Mouse (Mus musculus) thymus, postnatal 4 days (tissue): Measurements from ENCODE around the gene Sass6.
A peak's percentile ranks its signal among the peaks of the same experiment; 100 is the strongest.

Experiments used
- DNase-seq: peaks from one replicate; pipeline ENCODE4 v3.0.0; 2021

Gene Sass6

DNA sequence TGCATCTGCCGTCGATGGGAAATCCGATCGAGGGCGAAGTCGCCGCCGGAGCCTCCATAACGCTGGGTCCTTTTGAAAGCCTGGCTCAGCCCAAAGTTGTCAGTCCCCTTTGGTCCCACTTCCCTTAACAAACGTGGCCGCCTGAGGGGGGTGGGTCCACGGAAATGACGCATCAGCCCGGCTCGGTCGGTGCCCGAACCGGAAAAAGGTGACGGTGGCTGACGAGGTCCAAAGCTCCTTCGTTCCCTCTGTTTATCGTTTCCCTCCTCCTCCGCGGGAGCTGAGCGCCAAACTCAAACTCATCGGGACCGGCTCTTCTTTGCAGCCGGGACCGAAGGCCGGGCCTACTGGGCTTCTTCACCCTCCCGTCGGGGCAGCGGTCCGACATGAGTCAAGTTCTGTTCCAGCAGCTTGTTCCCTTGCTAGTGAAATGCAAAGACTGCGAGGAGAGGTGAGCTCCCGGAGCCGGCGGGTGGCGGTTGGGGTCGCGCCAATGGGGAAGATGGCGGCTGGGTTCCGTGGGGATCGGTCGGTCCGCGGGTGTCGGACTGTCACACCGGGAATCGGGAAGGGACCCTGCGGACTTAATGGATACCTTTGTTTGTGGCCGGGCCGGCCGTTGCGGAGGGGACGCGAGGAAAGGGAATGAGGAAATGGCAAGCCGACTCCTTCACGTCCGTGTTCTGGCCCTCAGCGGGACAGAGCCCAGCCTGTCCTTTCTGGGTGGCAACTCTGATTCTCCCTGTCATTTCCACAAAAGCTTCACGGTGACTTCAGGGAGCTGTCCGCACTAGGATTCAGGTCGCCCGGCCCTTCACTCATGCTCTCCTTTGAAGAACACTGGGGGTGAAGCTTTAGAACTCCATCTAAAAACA lies at the start of gene Sass6:
Gene Sass6 (plus strand): TSS at position 255 of the 875 bp plus-strand sequence.
- DNase-seq = peak; percentile 99

DNA sequence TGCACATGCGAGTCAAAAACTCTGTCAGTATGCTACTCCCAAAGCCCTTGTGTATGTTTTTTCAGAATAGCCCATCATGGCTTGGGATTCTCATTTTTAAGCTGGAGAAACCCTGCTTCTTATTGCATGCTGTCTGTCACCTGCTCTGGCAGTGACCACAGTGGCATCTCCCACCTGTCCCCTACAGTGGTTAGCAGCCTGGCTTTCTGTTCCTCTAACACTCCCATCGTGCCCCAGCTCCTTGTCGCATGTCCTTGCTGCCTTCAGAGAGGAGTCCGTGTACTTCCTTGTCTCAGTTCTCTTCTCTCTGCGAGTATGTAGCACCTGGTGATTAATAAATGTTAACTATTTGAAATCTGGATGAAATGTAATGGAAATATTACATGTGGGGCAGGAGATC lies 47.4 kb upstream of the Sass6 start:
- no peak for DNase-seq

DNA sequence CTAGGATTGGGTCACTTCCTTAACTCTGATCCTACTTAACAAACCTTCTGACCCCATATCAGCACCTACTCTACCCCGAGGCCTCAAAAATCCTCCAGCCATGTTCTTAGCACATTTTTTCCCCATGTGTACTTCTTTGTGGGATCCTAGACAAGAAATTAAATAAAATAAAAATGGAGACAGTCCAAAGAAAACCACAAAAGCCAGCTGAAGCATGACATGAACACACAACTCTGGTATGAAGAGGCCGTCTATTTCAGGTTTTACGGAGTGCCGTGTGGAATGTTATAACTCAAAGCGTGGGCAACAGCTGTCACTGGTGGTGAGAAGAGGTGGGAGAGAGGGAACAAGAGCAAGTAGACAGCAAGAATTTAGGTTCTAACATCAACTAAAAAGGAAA lies 43.4 kb upstream of the Sass6 start:
- no peak for DNase-seq

DNA sequence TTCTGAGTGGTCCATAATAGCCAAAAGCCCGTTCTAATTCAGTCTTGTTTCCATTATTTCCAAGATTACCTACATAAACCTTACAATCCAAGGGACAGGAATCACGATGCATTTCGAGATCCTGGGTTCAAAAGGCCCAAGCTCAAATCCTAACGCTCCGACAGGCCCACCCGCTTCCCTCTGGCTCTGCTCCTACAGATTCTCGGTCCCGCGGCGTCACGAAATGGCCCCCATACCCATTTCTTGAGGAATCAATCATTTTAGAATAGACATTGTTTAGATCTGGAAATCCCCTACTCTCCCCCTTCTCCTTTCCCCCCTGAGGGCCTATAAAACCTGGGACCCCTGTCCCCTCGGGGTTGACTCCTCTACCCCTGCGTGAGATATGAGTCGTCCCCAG lies 33.5 kb upstream of the Sass6 start:
- DNase-seq = peak; percentile 57

DNA sequence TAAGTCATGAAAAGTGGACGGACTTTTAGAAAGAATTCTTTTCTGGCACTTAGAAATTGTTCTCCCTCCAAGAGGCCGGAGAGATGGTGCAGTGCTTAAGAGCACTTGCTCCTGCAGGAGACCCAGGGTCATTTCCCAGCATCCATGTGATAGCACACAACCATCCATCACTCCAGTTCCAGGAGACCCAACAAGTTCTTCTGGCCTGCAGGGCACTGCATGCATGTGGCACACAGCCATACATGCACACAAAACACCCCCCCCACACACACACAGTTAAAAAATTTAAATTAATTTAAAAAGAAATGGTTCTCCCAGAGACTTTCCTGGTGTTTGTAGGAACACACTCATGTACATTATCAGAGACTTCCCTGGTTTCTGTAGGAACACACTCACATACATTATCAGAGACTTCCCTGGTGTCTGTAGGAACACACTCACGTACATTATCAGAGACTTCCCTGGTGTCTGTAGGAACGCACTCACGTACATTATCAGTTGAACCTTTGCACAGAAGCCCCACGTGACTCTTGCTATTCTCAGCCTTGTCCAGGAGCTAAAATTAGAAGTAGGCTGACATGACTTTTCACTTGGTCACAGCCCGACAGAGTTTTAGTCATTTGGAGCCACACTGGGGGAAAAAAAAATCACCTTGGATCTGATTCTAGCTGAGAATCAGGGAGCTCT lies 32.2 kb upstream of the Sass6 start, which contains the start of gene Lrrc39:
Gene Lrrc39 (plus strand): TSS at position 566 of the 687 bp plus-strand sequence.
- DNase-seq = no peak

DNA sequence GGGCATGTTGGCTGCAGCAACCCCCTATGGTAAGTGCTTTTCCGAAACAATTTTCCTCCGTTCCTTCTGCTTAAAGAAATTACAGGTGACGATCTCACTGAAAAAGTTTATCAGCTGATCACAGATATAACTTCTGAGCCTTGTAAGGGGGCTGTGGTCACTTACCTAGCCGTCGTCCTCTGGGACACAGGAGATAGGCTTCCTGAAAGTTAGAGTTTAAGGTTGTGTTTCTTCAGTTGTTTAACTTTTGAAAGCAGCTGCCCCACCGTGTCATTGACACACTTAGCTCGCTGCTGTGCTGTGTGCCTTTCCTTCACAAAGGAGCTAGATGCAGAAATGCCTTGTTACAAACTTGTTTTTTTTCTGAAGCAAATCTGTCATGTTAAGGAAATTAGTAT lies 31.7 kb upstream of the Sass6 start:
- DNase-seq = no peak

DNA sequence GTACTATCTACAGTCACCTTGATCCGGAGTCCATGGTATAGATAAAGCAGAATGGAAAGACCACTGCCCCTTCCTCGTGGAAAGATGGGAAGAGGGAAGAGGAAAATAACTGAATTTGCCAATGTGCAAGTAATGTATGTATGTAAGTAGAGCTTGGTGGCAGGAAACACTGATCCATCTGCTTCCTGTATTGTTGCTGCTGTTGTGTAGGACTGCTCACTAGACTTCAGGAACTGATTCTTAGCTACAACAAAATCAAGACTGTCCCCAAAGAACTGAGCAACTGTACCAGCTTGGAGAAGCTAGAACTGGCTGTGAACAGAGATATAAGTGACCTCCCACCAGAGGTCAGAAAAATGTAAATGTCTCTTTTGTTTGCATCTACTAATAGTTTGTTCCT lies 24.2 kb upstream of the Sass6 start:
- DNase-seq = no peak

DNA sequence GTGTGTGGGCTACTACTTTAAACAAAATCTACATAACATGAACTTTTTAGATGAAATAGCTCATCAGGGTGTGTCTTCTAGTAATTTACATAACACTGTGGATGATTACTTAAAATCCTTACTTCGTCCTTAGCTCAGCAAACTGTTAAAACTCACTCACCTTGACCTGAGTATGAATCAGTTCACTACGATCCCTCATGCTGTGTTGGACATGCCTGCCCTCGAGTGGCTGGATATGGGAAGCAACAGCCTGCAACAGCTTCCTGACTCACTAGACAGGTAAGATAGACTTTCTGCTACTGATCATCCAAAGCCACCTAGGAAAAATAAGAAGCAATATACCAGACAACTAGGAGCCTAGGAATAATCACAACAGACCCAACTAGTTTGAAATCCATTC lies 17.5 kb upstream of the Sass6 start:
- DNase-seq = peak; percentile 27

DNA sequence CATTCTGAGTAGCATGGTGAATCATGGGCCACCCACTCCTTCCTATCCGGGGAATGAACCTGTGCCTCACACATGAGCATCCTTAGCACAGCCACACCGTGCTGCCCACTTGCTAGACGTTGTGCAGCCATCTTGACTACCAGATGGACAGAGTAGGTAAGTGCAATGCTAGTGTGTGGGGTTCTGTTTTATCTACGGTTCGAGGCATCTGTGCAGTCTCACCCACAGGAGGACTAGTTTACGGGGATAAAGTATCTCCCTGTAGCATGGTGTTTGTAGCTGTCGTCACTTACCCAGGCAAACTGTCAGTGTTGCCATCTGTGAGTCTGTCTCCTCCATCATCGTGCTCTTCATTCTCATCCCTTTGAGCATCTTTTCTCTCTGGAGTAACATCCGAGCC lies 12.6 kb upstream of the Sass6 start:
- DNase-seq = no peak

DNA sequence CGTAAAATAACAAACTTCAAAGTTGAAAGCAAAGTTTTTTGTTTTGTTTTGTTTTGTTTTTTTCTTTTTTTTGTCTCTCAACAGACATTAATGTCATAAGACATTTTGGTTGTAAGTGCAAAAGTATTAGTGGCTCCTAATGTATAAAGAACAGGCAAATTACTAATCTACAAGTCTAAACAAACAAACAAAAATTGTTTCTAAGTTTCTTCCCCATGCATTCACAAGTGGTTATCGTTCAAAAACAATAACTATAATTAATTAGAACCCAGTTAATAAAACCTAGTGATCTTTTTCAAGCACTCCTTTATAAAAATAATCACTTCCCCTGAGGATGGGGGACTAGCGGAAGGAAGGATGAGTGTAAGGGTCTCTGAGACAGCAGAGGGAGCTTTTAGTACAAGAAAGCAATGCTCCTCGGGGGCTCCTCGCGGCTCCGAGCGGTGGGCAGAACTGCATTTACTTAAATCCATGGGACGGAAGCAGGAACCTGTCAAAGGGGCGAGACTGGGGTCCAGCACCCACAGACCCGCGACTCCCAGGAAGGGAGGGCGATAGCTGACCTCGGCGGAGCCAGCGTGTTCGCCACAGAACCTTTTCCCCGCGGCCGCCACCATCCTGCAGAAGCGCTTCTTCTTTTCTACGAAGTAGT lies 580 bp upstream of the Sass6 start:
- no peak for DNase-seq

DNA sequence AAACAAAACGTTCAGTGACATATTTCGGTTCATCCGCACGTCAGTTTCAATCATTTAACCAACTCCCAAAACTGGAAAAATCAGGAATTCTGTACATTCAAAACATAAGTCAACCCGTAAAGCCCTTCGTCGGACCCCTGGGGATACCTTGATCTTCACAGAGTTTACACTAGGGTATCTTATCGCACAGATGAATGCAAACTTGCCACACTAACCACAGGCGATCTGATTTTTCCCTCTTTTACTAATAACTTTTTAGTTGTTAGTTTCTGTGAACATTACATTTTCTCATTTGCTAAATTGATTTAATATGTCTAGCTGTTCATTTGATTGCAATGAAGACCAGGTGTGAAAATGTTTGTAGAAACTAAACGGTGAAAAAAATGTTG lies 815 bp downstream of the Sass6 start:
- DNase-seq = no peak

DNA sequence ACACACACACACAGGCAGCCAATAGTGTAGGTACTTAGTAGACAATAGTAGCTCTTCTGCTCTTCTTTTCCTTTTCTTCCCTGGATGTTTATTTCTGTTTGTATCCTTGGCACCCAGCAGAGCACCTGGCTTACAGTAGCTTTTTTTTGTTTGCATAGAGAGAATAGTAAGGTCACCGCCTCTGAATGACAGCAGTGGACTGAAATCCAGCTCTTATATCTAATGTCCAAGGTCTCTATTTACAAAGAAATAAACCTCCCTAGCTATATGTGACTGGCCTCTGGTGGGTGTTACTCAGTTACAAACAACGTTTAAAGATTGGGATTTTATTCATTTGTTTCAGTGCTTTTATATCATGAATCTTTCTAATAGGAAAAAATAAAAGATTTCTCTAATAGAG lies 4.9 kb downstream of the Sass6 start:
- no peak for DNase-seq

DNA sequence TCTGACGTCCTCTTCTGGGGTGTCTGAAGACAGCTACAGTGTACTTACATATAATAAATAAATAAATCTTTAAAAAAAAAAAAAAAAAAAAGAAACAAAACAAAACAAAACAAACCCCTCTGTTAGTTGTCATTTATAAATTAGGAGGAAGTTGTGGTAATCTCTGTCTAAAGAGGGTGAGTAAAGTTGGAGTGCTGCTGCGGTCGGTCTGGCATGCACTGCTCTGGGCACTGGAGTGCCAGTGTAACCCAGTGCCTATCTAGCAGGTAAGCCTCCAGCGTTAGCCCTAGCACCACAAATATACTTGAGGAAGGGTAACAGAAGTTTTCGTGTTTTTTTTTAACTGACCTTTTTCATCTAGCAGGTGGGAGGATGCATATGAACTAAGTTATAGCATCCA lies 6.2 kb downstream of the Sass6 start:
- DNase-seq = no peak

DNA sequence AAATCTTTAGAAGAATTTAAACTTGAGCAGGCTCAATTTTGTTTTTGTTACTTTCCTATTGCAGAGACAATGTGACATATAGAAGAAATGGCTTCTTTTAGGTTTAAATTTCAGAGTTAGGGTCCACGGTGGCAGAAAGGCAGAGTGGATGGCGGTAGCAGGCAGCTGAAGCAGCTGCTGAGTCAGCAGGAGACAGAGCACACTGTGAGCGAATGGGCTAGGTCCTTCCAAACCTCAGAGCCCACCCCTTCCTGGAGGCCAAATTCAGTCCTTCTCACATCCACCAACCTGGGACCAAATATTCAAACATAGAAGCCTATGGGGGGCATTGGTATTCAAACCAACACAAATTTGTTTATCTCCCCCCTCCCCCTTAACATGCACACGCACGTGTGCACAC lies 7.0 kb downstream of the Sass6 start:
- no peak for DNase-seq

DNA sequence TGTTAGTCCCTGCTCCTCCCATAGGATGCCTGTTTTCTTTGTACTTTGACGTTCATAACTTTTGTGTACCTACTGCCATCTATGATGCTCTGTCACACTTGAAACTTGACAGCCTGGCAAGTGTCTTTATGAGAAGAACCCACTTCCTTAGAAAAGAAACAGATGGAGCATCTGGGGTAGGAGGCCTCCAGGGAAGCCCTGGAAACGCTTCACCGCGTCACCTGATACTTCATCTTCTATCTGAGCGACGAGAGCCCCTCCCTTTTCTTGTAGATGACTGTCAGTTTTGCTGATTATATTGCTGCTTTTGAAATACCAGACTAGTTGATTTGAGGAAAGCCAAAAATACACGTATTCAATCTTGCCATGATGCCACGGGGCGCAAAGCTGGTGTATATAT lies 9.8 kb downstream of the Sass6 start:
- no peak for DNase-seq

DNA sequence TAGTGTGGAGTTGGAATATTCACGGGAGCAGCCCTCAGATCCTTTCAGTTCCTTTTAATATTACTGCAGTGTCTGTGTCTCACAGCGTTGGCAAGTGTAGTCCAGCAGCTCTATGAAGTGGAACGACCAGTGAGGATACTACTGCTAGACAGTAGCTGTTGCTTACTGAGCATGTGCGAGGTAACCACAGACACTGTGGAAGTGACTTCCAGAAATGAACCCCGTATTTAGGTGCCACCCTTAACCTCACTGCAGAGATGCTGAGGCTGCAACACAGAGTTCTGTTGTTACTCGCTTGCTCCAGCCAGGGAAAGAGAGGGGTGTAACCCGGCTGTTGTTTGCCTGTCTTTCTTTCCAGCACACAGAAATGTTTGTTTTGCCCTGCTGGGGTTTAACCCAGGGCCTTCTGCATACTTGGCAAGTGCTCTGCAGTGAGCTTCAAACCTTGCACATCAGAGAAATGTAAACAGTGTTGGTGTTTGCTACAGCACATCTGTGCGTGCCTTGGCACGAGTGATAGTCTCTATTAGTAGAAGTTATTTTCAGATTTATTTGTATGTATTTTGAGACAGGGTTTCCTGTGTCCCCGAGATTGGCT lies 19.6 kb downstream of the Sass6 start, which contains the start of gene Trmt13:
Gene Trmt13 (minus strand): TSS at position 293 of the 598 bp plus-strand sequence.
- no peak for DNase-seq

DNA sequence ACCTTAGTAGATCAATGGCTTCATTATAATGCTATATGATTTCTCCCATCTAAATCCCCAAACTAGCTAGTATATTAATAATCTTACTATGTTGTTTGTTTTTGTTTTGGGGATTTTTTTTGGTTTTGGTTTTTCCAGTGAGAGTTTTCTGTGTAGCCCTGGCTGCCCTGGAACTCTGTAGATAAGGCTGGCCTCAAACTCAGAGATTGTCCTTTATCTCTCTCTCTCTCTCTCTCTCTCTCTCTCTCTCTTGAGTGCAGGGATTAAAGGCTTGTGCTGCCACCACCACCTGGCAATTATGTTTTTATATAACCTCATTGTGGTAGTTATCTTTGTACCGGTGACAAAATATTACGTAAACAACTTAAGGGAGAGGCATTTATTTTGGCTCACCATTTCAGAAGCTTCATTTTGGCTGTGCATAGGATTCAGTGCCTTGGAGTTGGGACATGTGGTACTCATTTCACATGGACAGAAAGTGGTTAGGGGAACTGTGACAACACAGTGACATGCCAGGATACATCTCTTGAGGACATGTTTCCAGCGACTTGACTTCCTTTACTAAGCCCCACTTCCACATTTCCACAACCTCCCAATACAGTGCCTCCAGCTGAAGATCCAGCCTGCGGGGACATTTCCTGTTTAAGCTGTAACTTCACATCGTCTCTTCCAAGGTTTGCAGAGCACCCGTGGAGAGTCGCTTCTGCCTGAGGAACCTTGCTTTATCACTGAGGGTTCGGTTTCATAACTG lies 20.7 kb downstream of the Sass6 start:
- no peak for DNase-seq

DNA sequence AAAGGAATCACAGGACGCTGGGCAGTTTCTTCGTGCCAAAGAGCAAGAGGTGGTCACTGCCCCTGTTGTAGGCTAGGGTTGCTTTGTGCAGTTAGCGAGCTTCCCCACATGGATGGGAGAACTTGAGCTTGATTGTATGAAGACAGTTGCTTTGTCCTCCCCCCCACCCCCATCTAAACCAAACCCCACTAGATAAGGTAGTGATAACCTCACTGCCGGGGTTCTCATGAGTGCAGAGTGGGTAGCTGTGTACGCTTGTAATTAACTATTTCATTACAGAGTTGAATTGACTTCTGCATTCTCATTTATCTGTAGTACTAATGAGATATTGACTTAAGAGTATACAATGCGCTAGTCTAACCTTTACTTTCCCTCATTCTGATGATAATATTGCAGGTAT lies 24.1 kb downstream of the Sass6 start:
- no peak for DNase-seq

DNA sequence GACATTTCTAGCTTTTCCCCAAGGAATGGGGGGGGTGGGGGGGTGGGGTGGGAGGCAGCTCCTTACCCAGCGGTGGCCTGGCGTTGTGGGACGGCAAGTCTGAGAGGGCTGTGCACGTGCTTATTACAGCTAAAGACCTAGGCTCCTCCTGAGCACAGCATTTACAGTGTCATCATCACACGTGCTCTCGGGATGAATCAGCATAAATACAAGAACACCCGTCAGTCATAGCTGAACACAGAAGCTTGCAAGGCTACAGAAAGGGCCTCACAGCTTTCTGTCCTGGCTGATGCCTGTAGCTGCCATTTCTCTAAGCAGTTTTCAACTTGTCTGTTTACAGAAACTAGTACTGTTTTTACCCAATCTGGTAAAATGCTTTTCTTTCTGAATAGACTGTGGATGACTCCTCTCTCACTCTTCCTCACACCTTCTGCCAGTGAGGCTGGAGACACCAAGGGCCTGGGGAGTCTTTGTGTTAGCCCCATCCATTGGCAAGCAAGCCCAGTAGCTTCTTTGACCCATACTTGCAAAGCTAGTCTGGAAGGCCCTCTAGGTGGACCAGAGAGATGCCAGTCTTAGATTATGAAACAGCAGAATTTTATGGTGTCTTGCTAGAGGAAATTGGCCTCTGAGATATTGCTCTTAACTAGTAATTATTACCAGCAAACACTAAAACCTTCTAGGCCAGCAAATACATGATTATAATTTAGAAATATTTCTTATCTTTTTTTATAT lies 26.0 kb downstream of the Sass6 start:
- no peak for DNase-seq

DNA sequence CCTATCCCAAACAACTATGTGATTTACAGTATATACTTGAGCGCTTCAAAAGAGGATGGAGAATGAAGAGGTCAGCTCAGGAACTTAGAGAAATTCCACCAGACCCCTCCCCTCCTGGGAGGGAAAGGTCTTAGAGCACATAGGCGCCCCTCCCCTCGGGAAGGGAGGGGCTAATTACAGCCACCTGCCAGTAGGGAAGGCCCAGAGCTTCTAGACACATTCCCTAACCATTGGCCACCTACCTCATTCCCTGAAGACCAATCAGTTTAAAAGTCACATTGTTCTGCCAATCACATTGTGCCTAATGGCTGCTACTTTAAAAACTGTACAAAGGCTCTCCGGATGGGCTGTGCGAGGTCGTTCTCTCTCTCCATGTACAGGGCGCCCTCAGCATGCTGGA lies 27.9 kb downstream of the Sass6 start:
- no peak for DNase-seq

DNA sequence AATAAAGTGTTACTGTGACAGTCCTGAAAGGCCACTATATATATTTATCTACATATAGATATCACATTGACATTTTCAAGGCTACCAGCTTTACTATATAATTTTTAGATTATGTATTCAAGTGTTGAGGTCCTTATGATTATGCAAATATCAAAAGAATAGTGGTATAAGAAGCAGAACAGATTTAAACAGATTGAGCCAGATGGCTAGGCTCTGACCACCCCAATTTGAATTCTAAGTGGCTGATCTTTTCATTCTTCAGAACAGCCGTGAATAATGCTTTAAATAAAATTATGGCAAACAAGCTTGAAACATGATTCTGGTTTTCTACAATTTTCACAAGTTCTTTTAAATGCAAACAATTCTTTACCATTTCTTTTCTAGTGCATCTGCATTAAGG lies 36.7 kb downstream of the Sass6 start:
- DNase-seq = no peak

DNA sequence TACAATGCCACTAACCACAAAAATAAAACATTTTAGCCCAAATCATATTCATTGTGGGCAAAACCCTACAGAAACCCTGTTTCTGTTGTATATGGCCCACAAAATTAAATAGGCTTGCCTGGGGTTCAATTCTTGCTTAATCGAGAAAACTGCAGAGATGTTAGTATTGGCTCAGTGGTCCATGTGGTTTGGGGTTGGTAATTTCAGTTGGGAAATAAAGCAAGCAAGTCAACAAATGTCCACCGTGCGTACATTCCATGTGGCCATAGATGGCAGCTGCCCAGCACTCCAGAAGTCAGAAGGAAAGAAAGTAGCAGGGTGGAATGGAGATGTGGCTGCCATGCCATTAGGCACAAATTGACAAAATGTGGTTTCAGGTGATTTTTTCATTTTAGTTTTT lies 38.2 kb downstream of the Sass6 start:
- DNase-seq = no peak
